Mouse (Mus musculus) midbrain, embryonic 14.5 days (tissue): ENCODE results near the gene Ret. TPM values are rescaled to one million over a fixed set of nuclear protein-coding genes. Genes with fewer than 3 reads are reported as not detected.

Experiments used
- ATAC-seq: fragments of 200-750 bp; cut with Nextera tagmentation; 2 replicates; pipeline ENCODE4 v1.8.0; 2017; ENCODE audit warnings: moderate number of reproducible peaks, moderate library complexity; ENCODE audit not compliant: low FRiP score, low TSS enrichment
- DNase-seq: peaks from one replicate; pipeline ENCODE4 v3.0.0-alpha.2; 2015
- H3K27ac ChIP-seq: fragments of 300-500 bp; sonication (generic); replicated peaks from 2 replicates; pipeline ENCODE4 v1.5.1; 2014; ENCODE audit warnings: mild to moderate bottlenecking, low read depth, low read length, moderate library complexity
- H3K27me3 ChIP-seq: fragments of 300-500 bp; sonication (generic); 2 replicates; pipeline ENCODE4 v1.6.1; 2014; ENCODE audit warnings: low read length, control low read depth, mixed read lengths; ENCODE audit not compliant: control insufficient read depth, insufficient read depth
- H3K36me3 ChIP-seq: fragments of 300-500 bp; sonication (generic); 2 replicates; pipeline ENCODE4 v1.6.1; 2014; ENCODE audit warnings: low read length, control low read depth; ENCODE audit not compliant: control insufficient read depth, insufficient read depth
- H3K4me1 ChIP-seq: fragments of 300-500 bp; sonication (generic); 2 replicates; pipeline ENCODE4 v1.6.1; 2014; ENCODE audit warnings: mild to moderate bottlenecking, antibody characterized with exemption, low read length, control low read depth; ENCODE audit not compliant: control insufficient read depth, insufficient read depth
- H3K4me2 ChIP-seq: fragments of 300-500 bp; sonication (generic); 2 replicates; pipeline ENCODE4 v1.6.1; 2014; ENCODE audit warnings: mild to moderate bottlenecking, low read length, moderate library complexity
- H3K4me3 ChIP-seq: fragments of 300-500 bp; sonication (generic); replicated peaks from 2 replicates; pipeline ENCODE4 v1.5.1; 2014; ENCODE audit warnings: low read depth, low read length
- H3K9ac ChIP-seq: fragments of 300-500 bp; sonication (generic); replicated peaks from 2 replicates; pipeline ENCODE4 v1.6.1; 2014; ENCODE audit warnings: mild to moderate bottlenecking, low read length, moderate library complexity
- H3K9me3 ChIP-seq: fragments of 300-500 bp; sonication (generic); 2 replicates; pipeline ENCODE4 v1.6.1; 2016; ENCODE audit warnings: low read length, control low read depth, mixed read lengths; ENCODE audit not compliant: control insufficient read depth
- WGBS: fragments of 180-500 bp; shearing (Covaris S2); extraction: QIAGEN DNeasy Blood & Tissue Kit; methylation state at CpG from one replicate; pipeline ENCODE4 v1.1.7; 2014; 5-methylcytosine and 5-hydroxymethylcytosine counted together
- polyA plus RNA-seq: library from polyadenylated mRNA; unstranded; fragments of >200 nt; fragmentation: Nextera tagmentation; extraction: Ambion mirVana; gene quantifications from 2 replicates; pipeline ENCODE4 v1.2.1, GENCODE M21; 2014

Ret gene
- polyA plus RNA-seq, 1 experiment from 2014 or later: 4.5 TPM

DNA sequence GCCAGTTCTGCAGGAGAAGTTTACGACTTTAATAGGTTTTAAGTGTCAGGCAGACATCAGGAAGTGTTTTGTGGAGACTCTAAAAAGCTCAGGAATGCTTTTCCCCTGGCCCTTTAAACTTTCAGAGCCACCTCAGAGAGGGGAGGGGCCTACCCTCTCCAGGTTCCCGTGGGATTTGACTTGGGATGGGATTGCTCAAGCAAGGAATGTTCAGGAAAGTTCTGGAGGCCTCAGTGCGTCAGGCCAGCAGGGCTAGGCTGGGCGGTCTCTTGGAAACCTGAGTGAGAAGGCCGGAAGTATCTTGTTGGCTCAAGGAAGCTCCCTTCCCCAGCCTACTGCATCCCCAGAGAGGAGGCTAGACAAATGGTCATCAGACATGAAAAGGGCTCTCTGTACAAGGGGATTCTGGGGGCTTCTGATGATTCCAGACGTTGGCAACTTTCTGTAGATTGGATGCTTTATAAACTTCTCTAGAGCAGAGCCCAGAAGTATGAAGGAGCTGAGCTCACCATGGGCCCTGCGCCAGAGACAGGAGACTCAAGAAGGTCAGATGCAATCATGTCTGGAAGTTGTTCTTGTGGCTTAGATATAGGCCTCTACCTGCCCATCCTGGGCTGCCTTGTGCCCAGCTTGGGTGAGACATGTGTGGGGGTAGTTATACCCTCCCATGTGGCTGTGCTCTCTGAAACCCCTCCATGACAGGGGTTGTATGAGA, 7.8 kb upstream of the Ret start:
- no peaks in the 10 kb centered on the region for H3K9me3 ChIP-seq
- H3K36me3 ChIP-seq: no peaks in the 10 kb centered on the region
- no peak overlapping the region for H3K4me3 ChIP-seq
- H3K27me3 ChIP-seq: no peaks in the 10 kb centered on the region
- DNase-seq: no peak
- H3K27ac ChIP-seq: no peak overlapping the region
- no peak overlapping the region for H3K9ac ChIP-seq
- no peaks in the 10 kb centered on the region for H3K4me1 ChIP-seq
- 67% methylated on average over 7 of the region's 7 CpGs for WGBS
- no peak for ATAC-seq
- H3K4me2 ChIP-seq: no peak overlapping the region

DNA sequence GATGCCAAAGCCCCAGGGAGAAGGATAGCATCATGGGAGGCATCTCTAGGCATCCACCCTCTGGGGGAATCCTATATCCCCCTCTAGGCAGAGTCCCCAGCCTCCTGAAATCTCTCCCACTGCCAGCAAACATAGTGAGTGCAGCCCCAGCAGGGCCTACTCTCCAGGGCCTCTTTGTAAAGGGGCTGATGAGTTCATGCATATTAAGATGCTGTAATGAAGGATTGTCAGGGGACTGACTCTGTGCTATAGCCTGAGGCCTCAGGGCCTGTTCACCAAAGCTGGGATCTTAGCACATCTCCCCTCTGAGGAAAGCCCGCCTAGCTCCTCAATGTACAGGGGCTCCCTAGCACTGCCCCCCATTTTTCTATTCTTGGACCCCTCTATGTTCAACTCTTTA, 6.6 kb upstream of the Ret start:
- DNase-seq: no peak
- ATAC-seq: no peak
- peaks cover 3% of the 10 kb centered on the region; the same call in 1 of the 2 replicates for H3K27me3 ChIP-seq
- no peak overlapping the region for H3K27ac ChIP-seq
- no peaks in the 10 kb centered on the region for H3K36me3 ChIP-seq
- H3K9me3 ChIP-seq: no peaks in the 10 kb centered on the region
- H3K4me3 ChIP-seq: no peak overlapping the region
- 95% methylated on average over 1 of the region's 1 CpGs for WGBS
- no peaks in the 10 kb centered on the region for H3K4me1 ChIP-seq
- H3K9ac ChIP-seq: no peak overlapping the region
- H3K4me2 ChIP-seq: no peak overlapping the region

DNA sequence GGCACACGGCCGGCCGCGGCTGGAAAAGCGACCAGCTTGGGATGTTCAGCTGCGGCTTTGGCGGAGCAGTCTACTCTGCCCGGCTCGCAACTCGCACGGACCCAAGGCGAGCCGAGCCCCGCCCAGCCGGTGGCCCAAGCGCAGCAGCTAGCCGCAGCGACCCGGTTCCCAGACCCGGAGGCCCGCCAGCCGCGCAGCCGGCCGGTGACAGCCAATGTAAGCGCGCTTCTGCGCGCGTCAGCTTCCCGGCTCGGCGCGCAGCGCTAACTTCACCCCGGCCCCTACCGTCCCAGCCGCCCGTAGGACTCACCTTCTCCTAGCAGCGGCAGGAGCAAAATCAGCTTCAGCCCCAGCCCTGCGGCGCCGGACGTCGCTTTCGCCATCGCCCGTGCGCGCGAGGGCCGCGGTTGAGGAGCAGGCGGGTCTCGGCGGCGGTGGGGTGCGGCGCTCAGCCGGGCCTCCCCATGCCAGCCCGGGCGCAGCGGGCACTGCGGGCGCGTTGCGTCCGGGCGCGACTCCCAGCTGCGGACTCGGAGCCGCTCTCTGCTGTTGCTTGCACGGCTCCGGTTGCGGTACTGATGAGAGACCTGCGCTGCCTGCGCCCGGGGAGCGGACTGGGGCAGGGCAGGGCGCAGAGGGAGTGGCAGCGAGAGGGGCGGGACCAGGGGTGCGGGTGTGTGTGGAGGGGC, 623 bp downstream of the Ret start:
- H3K9ac ChIP-seq: peak overlapping the region; percentile 61
- no peaks in the 10 kb centered on the region for H3K36me3 ChIP-seq
- under 1% methylated on average over 83 of the region's 84 CpGs for WGBS
- ATAC-seq: peak; percentile 62
- H3K4me2 ChIP-seq: peak overlapping the region; percentile 98
- peaks cover 41% of the 10 kb centered on the region for H3K27me3 ChIP-seq
- DNase-seq: peak; percentile 70
- H3K9me3 ChIP-seq: no peaks in the 10 kb centered on the region
- no peaks in the 10 kb centered on the region for H3K4me1 ChIP-seq
- peak overlapping the region; percentile 63 for H3K4me3 ChIP-seq
- H3K27ac ChIP-seq: no peak overlapping the region

DNA sequence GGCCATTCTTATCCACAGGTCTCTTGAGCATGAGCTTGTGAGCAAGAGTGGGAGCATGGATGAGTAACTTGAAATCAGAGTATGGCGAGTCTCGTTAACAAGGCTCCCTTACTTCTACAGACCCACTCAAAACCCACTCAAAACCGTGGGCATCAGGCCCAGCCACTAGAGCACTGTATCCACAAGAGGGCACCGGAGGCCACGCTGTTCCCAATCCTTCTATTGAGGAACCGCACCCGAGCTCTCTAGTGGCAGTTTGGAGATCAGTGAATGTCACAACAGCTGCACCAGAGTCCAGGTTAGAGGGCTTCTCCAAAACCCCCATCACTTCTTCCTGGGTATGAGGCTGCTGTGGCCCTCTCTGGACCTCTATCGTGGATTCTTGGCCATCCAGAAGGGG, 2.4 kb downstream of the Ret start:
- 31% methylated on average over 8 of the region's 8 CpGs for WGBS
- DNase-seq (peak; percentile 84), ATAC-seq (no peak)
- no peak overlapping the region for H3K9ac ChIP-seq
- no peak overlapping the region for H3K27ac ChIP-seq
- H3K36me3 ChIP-seq: no peaks in the 10 kb centered on the region
- H3K4me2 ChIP-seq: 0 out of 2 replicates have a peak overlapping the region, but pooled peaks have one; percentile 98
- H3K27me3 ChIP-seq: peaks cover 41% of the 10 kb centered on the region
- H3K4me1 ChIP-seq: no peaks in the 10 kb centered on the region
- H3K9me3 ChIP-seq: no peaks in the 10 kb centered on the region
- H3K4me3 ChIP-seq: no peak overlapping the region

DNA sequence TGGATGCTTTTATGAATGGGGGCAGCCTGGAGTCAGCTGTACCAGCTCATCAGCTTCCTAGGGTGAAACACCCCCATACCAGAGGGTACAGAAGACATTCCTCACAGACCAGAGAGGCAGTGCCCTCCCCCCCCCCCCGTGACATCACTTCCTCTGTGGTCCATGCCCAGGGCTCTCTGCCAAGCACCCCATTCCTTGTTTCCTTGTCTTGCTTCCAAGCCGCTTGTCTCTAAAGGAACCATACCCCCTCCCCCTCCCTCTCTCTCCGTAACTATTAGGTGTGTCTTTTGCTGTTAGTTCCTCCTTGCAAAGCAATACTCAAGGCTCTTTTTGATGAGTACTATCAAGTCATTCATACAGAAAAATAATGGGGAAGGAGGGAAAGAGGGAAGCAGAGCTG, 4.6 kb downstream of the Ret start:
- no peak overlapping the region for H3K4me3 ChIP-seq
- no peak overlapping the region for H3K9ac ChIP-seq
- no peak overlapping the region for H3K4me2 ChIP-seq
- ATAC-seq (no peak), DNase-seq (no peak)
- no peaks in the 10 kb centered on the region for H3K4me1 ChIP-seq
- no peaks in the 10 kb centered on the region for H3K36me3 ChIP-seq
- peaks cover 26% of the 10 kb centered on the region for H3K27me3 ChIP-seq
- H3K9me3 ChIP-seq: no peaks in the 10 kb centered on the region
- H3K27ac ChIP-seq: no peak overlapping the region
- 51% methylated on average over 3 of the region's 3 CpGs for WGBS

DNA sequence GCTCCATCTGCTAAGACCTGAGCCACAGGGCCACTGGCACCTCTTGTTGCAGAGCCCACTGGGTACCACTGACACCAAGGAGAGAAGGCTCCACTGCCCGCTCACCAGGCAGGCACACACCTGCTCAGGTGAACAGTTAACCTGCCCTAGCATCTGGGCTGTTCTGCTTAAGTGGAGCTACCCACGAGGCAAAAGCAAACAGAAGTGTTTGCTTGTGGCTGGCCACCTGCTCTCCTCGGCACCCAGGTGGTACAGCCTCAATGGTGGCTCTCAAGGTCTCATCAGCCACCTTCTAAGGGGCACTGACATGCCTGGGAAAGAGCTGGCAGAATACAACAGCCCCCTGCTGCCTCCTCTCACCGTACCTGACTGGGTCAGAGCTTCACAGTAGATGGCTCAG, 5.3 kb downstream of the Ret start:
- WGBS: 72% methylated on average over 4 of the region's 4 CpGs
- no peak overlapping the region for H3K9ac ChIP-seq

DNA sequence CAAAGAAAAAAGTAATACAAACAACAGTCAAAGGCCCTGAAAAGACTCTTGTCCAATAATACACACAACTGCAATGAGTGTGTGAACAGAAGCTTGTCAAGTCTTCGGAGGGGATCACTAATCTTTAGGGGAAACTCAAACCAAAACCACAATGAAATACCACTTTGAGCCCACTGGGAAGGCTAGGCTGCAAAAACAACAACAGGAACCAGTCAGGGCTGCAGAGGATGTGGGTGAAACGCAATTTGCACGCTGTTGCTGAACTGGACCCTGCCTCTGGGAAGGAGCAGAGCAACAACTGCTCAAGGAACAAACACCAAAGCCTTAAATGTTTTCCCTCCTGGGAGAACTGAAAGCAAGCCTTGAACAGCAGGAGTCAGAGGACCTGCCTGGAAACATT, 7.8 kb downstream of the Ret start:
- no peak for ATAC-seq
- H3K9me3 ChIP-seq: no peaks in the 10 kb centered on the region
- no peak overlapping the region for H3K4me3 ChIP-seq
- H3K4me1 ChIP-seq: no peaks in the 10 kb centered on the region
- H3K9ac ChIP-seq: no peak overlapping the region
- WGBS: 79% methylated on average over 3 of the region's 3 CpGs
- no peak overlapping the region for H3K27ac ChIP-seq
- H3K27me3 ChIP-seq: no peaks in the 10 kb centered on the region
- no peak overlapping the region for H3K4me2 ChIP-seq
- H3K36me3 ChIP-seq: no peaks in the 10 kb centered on the region
- DNase-seq: no peak

More for the DNA sequence above, 5.3 kb downstream of the Ret start:
- Histone ChIP-seq H3K4me1 (no peaks in the 10 kb centered on the region), H3K36me3 (no peaks in the 10 kb centered on the region), H3K4me2 (no peak overlapping the region), H3K9me3 (no peaks in the 10 kb centered on the region), H3K27me3 (peaks cover 19% of the 10 kb centered on the region), H3K4me3 (no peak overlapping the region), H3K27ac (no peak overlapping the region)
- ATAC-seq (no peak), DNase-seq (no peak)

DNA sequence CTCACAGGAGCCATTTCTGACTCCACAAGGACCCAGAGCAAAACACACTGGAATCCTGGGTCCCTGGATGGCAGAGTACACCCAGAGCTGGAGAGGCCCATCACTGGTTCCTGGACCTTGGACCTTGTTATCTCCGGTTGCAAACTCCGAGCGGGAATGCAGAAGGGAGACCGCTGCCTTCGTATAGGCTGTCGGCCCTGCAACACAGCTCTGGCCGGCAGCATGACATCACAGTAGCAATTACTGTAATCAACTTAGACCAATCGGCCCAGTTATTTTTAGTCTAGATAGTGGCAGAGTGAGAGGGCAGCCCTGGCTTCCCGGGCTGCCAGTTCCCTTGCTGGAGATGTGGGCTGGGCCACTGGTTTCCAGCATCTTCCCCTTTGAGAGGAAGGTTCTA, 8.9 kb downstream of the Ret start:
- ATAC-seq: no peak
- no peak overlapping the region for H3K4me2 ChIP-seq
- H3K36me3 ChIP-seq: no peaks in the 10 kb centered on the region
- no peak overlapping the region for H3K9ac ChIP-seq
- DNase-seq: no peak
- H3K27me3 ChIP-seq: no peaks in the 10 kb centered on the region
- H3K27ac ChIP-seq: no peak overlapping the region
- H3K9me3 ChIP-seq: no peaks in the 10 kb centered on the region
- H3K4me1 ChIP-seq: no peaks in the 10 kb centered on the region
- 93% methylated on average over 9 of the region's 9 CpGs for WGBS
- H3K4me3 ChIP-seq: no peak overlapping the region

DNA sequence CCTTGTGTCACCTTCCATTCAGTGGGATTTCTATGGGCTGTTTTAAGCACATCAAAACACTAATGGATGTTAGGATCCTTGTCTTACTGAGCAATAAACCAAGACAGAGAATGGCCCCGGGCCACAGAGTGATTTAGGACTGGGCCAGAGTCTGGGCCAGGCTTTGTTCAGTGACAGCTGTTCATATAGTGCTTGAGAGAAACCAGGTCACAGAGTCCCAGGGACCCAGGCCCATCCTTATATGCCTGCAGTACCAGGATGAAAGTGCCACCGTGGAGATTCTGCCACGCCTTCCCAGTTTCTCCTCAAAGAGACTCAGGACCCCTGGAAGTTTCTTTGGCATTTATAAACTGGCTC, 10.3 kb downstream of the Ret start:
- WGBS: 85% methylated on average over 3 of the region's 3 CpGs
- Histone ChIP-seq H3K4me2 (no peak overlapping the region), H3K9me3 (no peaks in the 10 kb centered on the region), H3K27me3 (no peaks in the 10 kb centered on the region), H3K27ac (no peak overlapping the region), H3K4me3 (no peak overlapping the region), H3K4me1 (no peaks in the 10 kb centered on the region), H3K9ac (no peak overlapping the region), H3K36me3 (no peaks in the 10 kb centered on the region)
- ATAC-seq: no peak
- DNase-seq: no peak
